Mouse (Mus musculus) cerebellum, adult 2 months (tissue): ENCODE measurements around the gene Pick1.

Experiments used
- CTCF ChIP-seq: fragments of 200-500 bp; IDR thresholded peaks from 2 replicates; pipeline ENCODE4 v1.5.1; 2011; ENCODE audit warnings: low read depth, mild to moderate bottlenecking, control low read depth, low read length, moderate library complexity, borderline replicate concordance; ENCODE audit not compliant: insufficient read depth
- POLR2A ChIP-seq: fragments of 200-500 bp; IDR thresholded peaks from 2 replicates; pipeline ENCODE4 v1.6.1; 2011; ENCODE audit warnings: low read length, control low read depth, borderline replicate concordance; ENCODE audit not compliant: insufficient read depth

DNA sequence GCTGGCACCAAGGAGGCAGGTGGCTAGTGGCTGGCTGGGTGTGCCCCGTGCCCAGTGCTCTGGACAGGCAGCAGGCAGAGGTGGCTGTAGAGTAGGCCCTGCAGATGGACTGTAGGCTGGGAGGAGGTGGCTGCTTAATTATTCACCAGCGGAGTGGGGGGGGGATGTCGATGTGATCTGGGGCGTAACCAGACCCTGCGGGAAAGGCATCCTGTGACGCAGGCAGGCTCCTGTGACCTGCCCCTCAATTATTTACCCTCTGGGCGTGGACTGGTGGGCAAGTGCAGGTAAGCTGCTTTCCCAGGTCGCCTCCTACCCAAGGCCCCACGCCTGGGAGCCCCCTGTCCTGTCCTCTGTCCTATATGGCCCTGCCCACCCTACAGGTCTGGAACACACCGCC lies 56.4 kb downstream of the Pick1 start, which contains the start of gene Baiap2l2:
- no peak for TF ChIP-seq CTCF
- TF ChIP-seq POLR2A, result no peak
